In the genomic region with DNA sequence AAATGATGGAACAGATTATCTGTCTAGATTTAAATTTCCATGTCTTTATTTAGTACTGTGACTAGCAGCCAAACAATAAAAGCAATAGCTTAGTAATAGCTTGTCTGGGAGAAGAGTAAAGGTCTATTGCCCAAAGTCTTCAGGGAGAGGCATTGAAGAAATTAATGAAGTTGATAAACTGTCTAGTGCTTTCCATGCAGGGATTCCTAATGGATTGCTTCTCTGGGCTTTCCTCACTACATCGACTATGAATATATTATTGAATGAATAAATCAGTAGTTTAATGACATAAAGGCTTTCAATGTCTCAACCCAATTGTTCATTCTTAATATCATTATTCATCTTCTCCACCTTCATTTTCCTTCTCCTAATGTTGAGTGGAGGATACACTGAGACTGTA, we compare ENCODE assay signal across 20 mouse cellular contexts.
"Had no signal": no experiment of that assay in that cellular context is flagged by ENCODE, and none has a peak within 500 bp of the region (broad histone marks: within the 10 kb centered on the region; RNA-seq: fewer than 3 reads in every experiment).

No protein-coding gene starts in this region.

- H3K4me1 ChIP-seq: heart, embryonic 13.5 days; heart, embryonic 15.5 days; hindbrain, embryonic 15.5 days; limb, embryonic 10.5 days; limb, embryonic 12.5 days had no signal

- H3K27me3 ChIP-seq: heart, embryonic 13.5 days; heart, embryonic 15.5 days; hindbrain, embryonic 15.5 days; limb, embryonic 12.5 days had no signal

- ATAC-seq: forebrain, postnatal 0 days; hindbrain, postnatal 0 days; intestine, embryonic 16.5 days had no signal

- H3K9ac ChIP-seq: forebrain, postnatal 0 days; heart, embryonic 13.5 days; heart, embryonic 15.5 days; hindbrain, embryonic 15.5 days; limb, embryonic 12.5 days had no signal

- H3K4me3 ChIP-seq: heart, adult 2 months; heart, embryonic 13.5 days; heart, embryonic 15.5 days; hindbrain, embryonic 15.5 days; layer of hippocampus, adult 2 months; left cerebral cortex, adult 2 months; limb, embryonic 10.5 days; limb, embryonic 12.5 days had no signal

- H3K9me3 ChIP-seq: heart, embryonic 13.5 days; heart, embryonic 15.5 days; hindbrain, embryonic 15.5 days; limb, embryonic 10.5 days; limb, embryonic 12.5 days had no signal

- DNase-seq: forebrain, postnatal 0 days; gastrocnemius, postnatal 14 days; gastrocnemius, postnatal 36 days; heart, adult 11 months; heart, adult 2 months; heart, postnatal 14 days; heart, postnatal 36 days; kidney, adult 18-20 months; kidney, postnatal 4 days; liver had no signal

- H3K4me2 ChIP-seq: heart, embryonic 11.5 days; heart, embryonic 13.5 days; heart, embryonic 15.5 days; hindbrain, embryonic 15.5 days; limb, embryonic 12.5 days had no signal

- H3K36me3 ChIP-seq: heart, embryonic 13.5 days; heart, embryonic 15.5 days; hindbrain, embryonic 15.5 days; limb, embryonic 10.5 days; limb, embryonic 12.5 days had no signal

- H3K27ac ChIP-seq: heart, adult 2 months; heart, embryonic 13.5 days; heart, embryonic 15.5 days; hindbrain, embryonic 15.5 days; hindbrain, postnatal 0 days; layer of hippocampus, adult 2 months; left cerebral cortex, adult 2 months; limb, embryonic 10.5 days; limb, embryonic 12.5 days had no signal
